Mouse (Mus musculus) brain, embryonic 14.5 days (tissue): ENCODE measurements around the gene Rims3.

ENCODE experiments used
- CTCF ChIP-seq: fragments of 200-500 bp; IDR thresholded peaks from 2 replicates; pipeline ENCODE4 v1.5.1; 2012; ENCODE audit warnings: inconsistent platforms, mild to moderate bottlenecking, moderate library complexity, borderline replicate concordance; ENCODE audit not compliant: insufficient read depth, insufficient read length; ENCODE audit errors: extremely low read depth
- POLR2A ChIP-seq: fragments of 200-500 bp; IDR thresholded peaks from 2 replicates; pipeline ENCODE4 v1.6.1; 2012; ENCODE audit warnings: mild to moderate bottlenecking, inconsistent platforms, borderline replicate concordance; ENCODE audit not compliant: poor library complexity, insufficient read depth, insufficient read length, severe bottlenecking; ENCODE audit errors: extremely low read depth

DNA sequence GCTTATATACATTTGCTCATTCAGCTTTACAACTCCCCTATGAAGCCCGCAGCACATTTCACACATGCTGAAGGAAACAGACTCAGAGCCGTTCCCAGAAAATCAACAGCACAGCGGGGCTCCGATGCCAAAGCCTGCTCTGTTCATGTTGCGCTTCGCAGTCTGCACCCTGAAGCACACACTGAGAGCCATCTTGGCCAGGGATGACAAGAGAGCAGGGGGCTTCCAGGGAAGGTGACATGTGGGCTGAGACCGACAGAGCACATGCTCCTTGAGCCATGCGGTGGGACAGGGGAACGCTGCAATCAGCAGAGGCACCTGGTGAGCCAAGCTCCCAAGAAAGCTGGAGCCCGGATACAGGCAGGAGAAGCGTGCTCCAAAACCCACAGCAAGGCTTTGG is 5.2 kb upstream of the Rims3 start:
- TF ChIP-seq CTCF (no peak), POLR2A (no peak)
